In the genomic region with DNA sequence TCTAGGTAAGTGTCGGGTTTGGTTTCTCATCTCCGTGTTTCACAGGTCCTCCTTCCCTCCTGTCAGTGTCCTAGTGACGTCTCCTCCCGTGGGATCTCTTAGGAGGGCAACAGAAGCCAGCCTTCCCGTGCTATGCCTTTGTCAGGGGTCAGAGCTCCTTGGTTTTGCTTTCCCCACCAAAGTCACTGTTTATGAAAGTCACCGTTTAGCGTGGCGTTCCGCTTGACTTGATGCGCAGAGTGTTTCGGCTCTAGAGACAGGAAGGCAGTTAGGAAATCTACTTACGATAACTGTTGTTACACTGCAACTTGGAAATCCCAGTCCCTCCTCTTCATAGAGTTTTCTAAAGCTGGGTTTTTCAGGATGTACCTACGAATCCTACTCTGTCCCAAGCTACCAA, we compare ENCODE assay signal across 20 mouse cellular contexts. TPM values are rescaled to one million over a fixed set of nuclear protein-coding genes. Genes with fewer than 3 reads are reported as not detected.
DNase-seq lines count a peak whose midpoint lies in the region; ATAC-seq and TF ChIP-seq lines count a peak whose summit lies in the region.
"Had no signal": no experiment of that assay in that cellular context is flagged by ENCODE, and none has a peak within 500 bp of the region (broad histone marks: within the 10 kb centered on the region; RNA-seq: fewer than 3 reads in every experiment).

No protein-coding gene starts in this region.

- no peaks in the 10 kb centered on the region for H3K9me3 ChIP-seq in lung, embryonic 14.5 days (ENCODE audit: low read depth, low read length)
- H3K9me3 ChIP-seq in forebrain, embryonic 12.5 days, result no peaks in the 10 kb centered on the region
- no peaks in the 10 kb centered on the region for H3K9me3 ChIP-seq in midbrain, embryonic 13.5 days
- H3K9me3 ChIP-seq: forebrain, embryonic 13.5 days; hindbrain, embryonic 13.5 days; limb, embryonic 15.5 days; neural tube, embryonic 15.5 days had no signal

- DNase-seq in lung, embryonic 14.5 days, result no peak
- DNase-seq in lung, postnatal 25 days (ENCODE audit: low spot score), result no peak
- peak; percentile 44 to 49 for DNase-seq in B cell, adult 2 months
- peak; percentile 63 for DNase-seq in kidney, adult 2 months
- DNase-seq in kidney, postnatal 14 days, result peak; percentile 50
- DNase-seq: cerebellum, adult 2 months; heart, postnatal 10 days; lung, adult 2 months; thymus, adult 18-20 months; thymus, postnatal 4 days had no signal

- H3K27ac ChIP-seq in lung, embryonic 14.5 days (ENCODE audit: low read depth), result 0 out of 2 replicates have a peak overlapping the region, but pooled peaks have one; percentile 3
- peak overlapping the region; percentile 48 for H3K27ac ChIP-seq in kidney, adult 2 months (ENCODE audit: insufficient read depth, low read depth, low read length)
- H3K27ac ChIP-seq in forebrain, embryonic 12.5 days, result no peak overlapping the region
- no peak overlapping the region for H3K27ac ChIP-seq in midbrain, embryonic 13.5 days
- H3K27ac ChIP-seq: forebrain, embryonic 13.5 days; hindbrain, embryonic 13.5 days; layer of hippocampus, adult 2 months; limb, embryonic 15.5 days; neural tube, embryonic 15.5 days had no signal

- H3K36me3 ChIP-seq in lung, embryonic 14.5 days (ENCODE audit: insufficient read depth), result peaks cover 55% of the 10 kb centered on the region
- H3K36me3 ChIP-seq in kidney, adult 2 months (ENCODE audit: control insufficient read depth, insufficient read depth, low read length), result peaks cover 21% of the 10 kb centered on the region
- peaks cover 60% of the 10 kb centered on the region for H3K36me3 ChIP-seq in forebrain, embryonic 12.5 days (replicated peaks)
- peaks cover 66% of the 10 kb centered on the region for H3K36me3 ChIP-seq in midbrain, embryonic 13.5 days

- no peaks in the 10 kb centered on the region for H3K4me1 ChIP-seq in lung, embryonic 14.5 days (ENCODE audit: insufficient read depth)
- H3K4me1 ChIP-seq in kidney, adult 2 months (ENCODE audit: control insufficient read depth, insufficient read depth, low read length), result peaks cover 31% of the 10 kb centered on the region
- H3K4me1 ChIP-seq in forebrain, embryonic 12.5 days, result no peaks in the 10 kb centered on the region
- H3K4me1 ChIP-seq in midbrain, embryonic 13.5 days (replicated peaks), result no peaks in the 10 kb centered on the region
- H3K4me1 ChIP-seq: forebrain, embryonic 13.5 days; hindbrain, embryonic 13.5 days; limb, embryonic 15.5 days; neural tube, embryonic 15.5 days had no signal

- ATAC-seq in lung, embryonic 14.5 days (ENCODE audit: insufficient read depth), result no peak
- no peak for ATAC-seq in forebrain, embryonic 12.5 days (ENCODE audit: low FRiP score)
- no peak for ATAC-seq in midbrain, embryonic 13.5 days
- ATAC-seq: forebrain, embryonic 13.5 days; inflammation-experienced regulatory T-cells, adult 6 months; midbrain, embryonic 16.5 days had no signal

- no peak for TF ChIP-seq CTCF in lung, embryonic 14.5 days (IDR thresholded peaks at IDR 0.05; ENCODE audit: low read depth)
- no peak for TF ChIP-seq CTCF in kidney, adult 2 months (conservative IDR thresholded peaks at IDR 0.05; ENCODE audit: insufficient read depth, insufficient read length, low read depth, low read length)

- H3K27me3 ChIP-seq in lung, embryonic 14.5 days (ENCODE audit: insufficient read depth, low read length), result no peaks in the 10 kb centered on the region
- no peaks in the 10 kb centered on the region for H3K27me3 ChIP-seq in kidney, adult 2 months (replicated peaks; ENCODE audit: control insufficient read depth, insufficient read depth, low read length)
- H3K27me3 ChIP-seq in forebrain, embryonic 12.5 days, result no peaks in the 10 kb centered on the region
- no peaks in the 10 kb centered on the region for H3K27me3 ChIP-seq in midbrain, embryonic 13.5 days
- H3K27me3 ChIP-seq: forebrain, embryonic 13.5 days; hindbrain, embryonic 13.5 days; limb, embryonic 15.5 days; neural tube, embryonic 15.5 days had no signal

- H3K9ac ChIP-seq in lung, embryonic 14.5 days, result no peak overlapping the region
- H3K9ac ChIP-seq in forebrain, embryonic 12.5 days, result no peak overlapping the region
- H3K9ac ChIP-seq in midbrain, embryonic 13.5 days (replicated peaks), result no peak overlapping the region
- H3K9ac ChIP-seq: forebrain, embryonic 13.5 days; hindbrain, embryonic 13.5 days; limb, embryonic 15.5 days; neural tube, embryonic 15.5 days had no signal

- 81% methylated on average over 13 of the region's 13 CpGs for WGBS in lung, embryonic 14.5 days
- WGBS in kidney, adult 2 months, result 31% methylated on average over 13 of the region's 13 CpGs
- WGBS in forebrain, embryonic 12.5 days, result 91% methylated on average over 13 of the region's 13 CpGs
- 84% methylated on average over 13 of the region's 13 CpGs for WGBS in midbrain, embryonic 13.5 days

- no peak overlapping the region for H3K4me2 ChIP-seq in lung, embryonic 14.5 days
- no peak overlapping the region for H3K4me2 ChIP-seq in forebrain, embryonic 12.5 days
- no peak overlapping the region for H3K4me2 ChIP-seq in midbrain, embryonic 13.5 days (replicated peaks)
- H3K4me2 ChIP-seq: forebrain, embryonic 13.5 days; heart, embryonic 11.5 days; hindbrain, embryonic 13.5 days; limb, embryonic 15.5 days; neural tube, embryonic 15.5 days had no signal

- no peak overlapping the region for H3K4me3 ChIP-seq in lung, embryonic 14.5 days (ENCODE audit: low read depth, low read length)
- H3K4me3 ChIP-seq in kidney, adult 2 months (ENCODE audit: insufficient read depth, low read depth, low read length), result no peak overlapping the region
- H3K4me3 ChIP-seq in forebrain, embryonic 12.5 days (replicated peaks), result no peak overlapping the region
- H3K4me3 ChIP-seq in midbrain, embryonic 13.5 days (replicated peaks), result no peak overlapping the region
- H3K4me3 ChIP-seq: forebrain, embryonic 13.5 days; hindbrain, embryonic 13.5 days; layer of hippocampus, adult 2 months; limb, embryonic 15.5 days; neural tube, embryonic 15.5 days had no signal

- no peak for TF ChIP-seq POLR2A in kidney, adult 2 months (IDR thresholded peaks at IDR 0.05; ENCODE audit: low read depth, low read length)

RNA-seq across cellular contexts. Expression of gene Gclc, which starts 28.7 kb away (rescaled TPM):
- 20.4 and 21.2 TPM in 2 replicates for polyA plus RNA-seq in lung, embryonic 14.5 days (2014; fragmentation: Nextera tagmentation; extraction: Ambion mirVana)
- 88.7 and 99.9 TPM in 2 replicates for polyA plus RNA-seq in kidney, adult 2 months (2012; rRNA removed)
- 22.5 and 23.5 TPM in 2 replicates for polyA plus RNA-seq in forebrain, embryonic 12.5 days (2016; fragmentation: Nextera tagmentation; extraction: Ambion mirVana)
- polyA plus RNA-seq in midbrain, embryonic 13.5 days (2015; fragmentation: Nextera tagmentation; extraction: Ambion mirVana), result 16.3 and 16.8 TPM in 2 replicates

Comparison
In these comparisons a context has a peak if more than half of its experiments do, and no peak if none do; other contexts are left out.
1. DNase-seq: peak in B cell, adult 2 months (2 of 2), kidney, adult 2 months (single experiment) and kidney, postnatal 14 days (single experiment); none in lung, embryonic 14.5 days (single experiment) and lung, postnatal 25 days (single experiment).
2. H3K27ac ChIP-seq: peak in lung, embryonic 14.5 days (single experiment) and kidney, adult 2 months (single experiment); none in forebrain, embryonic 12.5 days (single experiment) and midbrain, embryonic 13.5 days (single experiment).